25 mouse cellular contexts compared by ENCODE assay signal in genomic region chr5:77060363-77060762, GRCm38 (mm10). TPM values are rescaled to one million over a fixed set of nuclear protein-coding genes. Genes with fewer than 3 reads are reported as not detected.
A peak's percentile ranks its signal among the peaks of the same experiment; 100 is the strongest.
DNase-seq lines count a peak whose midpoint lies in the region; ATAC-seq lines count a peak whose summit lies in the region.
"Had no signal": no experiment of that assay in that cellular context is flagged by ENCODE, and none has a peak within 500 bp of the region (broad histone marks: within the 10 kb centered on the region; RNA-seq: fewer than 3 reads in every experiment).

No protein-coding gene starts in this region.

- H3K4me1 ChIP-seq in kidney, embryonic 15.5 days = peaks cover 4% of the 10 kb centered on the region; the same call in 1 of the 2 replicates
- H3K4me1 ChIP-seq in limb, embryonic 13.5 days = 0 out of 2 replicates have a peak, but pooled peaks cover 5% of the 10 kb centered on the region

- H3K9ac ChIP-seq in kidney, embryonic 15.5 days = no peak overlapping the region
- 0 out of 2 replicates have a peak overlapping the region, but pooled peaks have one; percentile 8 for H3K9ac ChIP-seq in limb, embryonic 13.5 days
- H3K9ac ChIP-seq: embryonic facial prominence, embryonic 13.5 days; heart, embryonic 12.5 days had no signal

- H3K27ac ChIP-seq in kidney, embryonic 15.5 days = no peak overlapping the region
- no peak overlapping the region for H3K27ac ChIP-seq in limb, embryonic 13.5 days
- H3K27ac ChIP-seq: embryonic facial prominence, embryonic 13.5 days had no signal

- no peaks in the 10 kb centered on the region for H3K9me3 ChIP-seq in kidney, embryonic 15.5 days (replicated peaks)
- no peaks in the 10 kb centered on the region for H3K9me3 ChIP-seq in limb, embryonic 13.5 days
- H3K9me3 ChIP-seq: embryonic facial prominence, embryonic 13.5 days; heart, embryonic 12.5 days had no signal

- WGBS in kidney, embryonic 15.5 days = 25% methylated on average over 10 of the region's 10 CpGs
- 25% methylated on average over 10 of the region's 10 CpGs for WGBS in limb, embryonic 13.5 days

- no peak overlapping the region for H3K4me3 ChIP-seq in kidney, embryonic 15.5 days (replicated peaks)
- no peak overlapping the region for H3K4me3 ChIP-seq in limb, embryonic 13.5 days
- H3K4me3 ChIP-seq: embryonic facial prominence, embryonic 13.5 days had no signal

- H3K4me2 ChIP-seq in kidney, embryonic 15.5 days = peak overlapping the region; percentile 28; the same call in 1 of the 2 replicates
- H3K4me2 ChIP-seq in limb, embryonic 13.5 days (replicated peaks) = no peak overlapping the region; the same call in 1 of the 2 replicates
- H3K4me2 ChIP-seq: embryonic facial prominence, embryonic 13.5 days had no signal

- H3K36me3 ChIP-seq in kidney, embryonic 15.5 days = no peaks in the 10 kb centered on the region
- H3K36me3 ChIP-seq in limb, embryonic 13.5 days = no peaks in the 10 kb centered on the region
- H3K36me3 ChIP-seq: embryonic facial prominence, embryonic 13.5 days; heart, embryonic 12.5 days had no signal

- peak; percentile 5 for DNase-seq in embryo, embryonic 11 days
- no peak for DNase-seq in embryo, embryonic 10 days (ENCODE audit: low spot score)
- no peak for DNase-seq in kidney, postnatal 14 days
- DNase-seq in thymus, postnatal 25 days = no peak
- DNase-seq in frontal cortex, postnatal 10 days (ENCODE audit: low spot score in 2 of 2) = no peak
- DNase-seq: adrenal gland, postnatal 14 days; cerebellum, adult 18-20 months; cerebellum, adult 9-11 months; cerebellum, postnatal 36 days; gastrocnemius, postnatal 14 days; heart, postnatal 36 days had no signal

- ATAC-seq in kidney, embryonic 15.5 days (replicated peaks; ENCODE audit: low FRiP score) = no peak
- ATAC-seq in limb, embryonic 13.5 days (ENCODE audit: low FRiP score, low read depth) = no peak
- ATAC-seq: forebrain, embryonic 16.5 days; hindbrain, embryonic 16.5 days; inflammation-experienced regulatory T-cells, adult 6 months; intestine, postnatal 0 days; Patski had no signal

- H3K27me3 ChIP-seq in kidney, embryonic 15.5 days = no peaks in the 10 kb centered on the region
- no peaks in the 10 kb centered on the region for H3K27me3 ChIP-seq in limb, embryonic 13.5 days
- H3K27me3 ChIP-seq: embryonic facial prominence, embryonic 13.5 days had no signal

RNA-seq across cellular contexts. Expression of gene Thegl, which starts 44.5 kb away (rescaled TPM):
- not detected in 2 replicates for polyA plus RNA-seq in kidney, embryonic 15.5 days (2015; fragmentation: Nextera tagmentation; extraction: Ambion mirVana)
- 0.20 TPM in 1 of 2 replicates, not detected in the other for polyA plus RNA-seq in limb, embryonic 13.5 days (2015; fragmentation: Nextera tagmentation; extraction: Ambion mirVana)
- polyA plus RNA-seq: activated CD4-positive, CD25-positive, alpha-beta regulatory T cell, adult 4 months; C2C12; heart, embryonic 12.5 days; heart, embryonic 16.5 days; hindbrain, embryonic 11.5 days; inflammation-experienced regulatory T-cells, adult 6 months; Patski had no signal

RNA-seq across cellular contexts. Expression of gene Hopx, which starts 54.6 kb away (rescaled TPM):
- polyA plus RNA-seq in kidney, embryonic 15.5 days (2015; fragmentation: Nextera tagmentation; extraction: Ambion mirVana) = 1.0 and 1.7 TPM in 2 replicates
- polyA plus RNA-seq in limb, embryonic 13.5 days (2015; fragmentation: Nextera tagmentation; extraction: Ambion mirVana) = 0.45 and 0.68 TPM in 2 replicates
- polyA plus RNA-seq: Patski had no signal

RNA-seq across cellular contexts. Expression of gene Arl9, which starts 56.5 kb away (rescaled TPM):
- 0.44 TPM in 1 of 2 replicates, not detected in the other for polyA plus RNA-seq in kidney, embryonic 15.5 days (2015; fragmentation: Nextera tagmentation; extraction: Ambion mirVana)
- polyA plus RNA-seq in limb, embryonic 13.5 days (2015; fragmentation: Nextera tagmentation; extraction: Ambion mirVana) = not detected in 2 replicates
- polyA plus RNA-seq: activated CD4-positive, CD25-positive, alpha-beta regulatory T cell, adult 4 months; C2C12; embryonic facial prominence, embryonic 13.5 days; forebrain, embryonic 16.5 days; frontal cortex, adult 2 months; heart, embryonic 12.5 days; heart, embryonic 16.5 days; hindbrain, embryonic 16.5 days; inflammation-experienced regulatory T-cells, adult 6 months; intestine, postnatal 0 days had no signal
